18 mouse cellular contexts compared by ENCODE assay signal in the genomic region with DNA sequence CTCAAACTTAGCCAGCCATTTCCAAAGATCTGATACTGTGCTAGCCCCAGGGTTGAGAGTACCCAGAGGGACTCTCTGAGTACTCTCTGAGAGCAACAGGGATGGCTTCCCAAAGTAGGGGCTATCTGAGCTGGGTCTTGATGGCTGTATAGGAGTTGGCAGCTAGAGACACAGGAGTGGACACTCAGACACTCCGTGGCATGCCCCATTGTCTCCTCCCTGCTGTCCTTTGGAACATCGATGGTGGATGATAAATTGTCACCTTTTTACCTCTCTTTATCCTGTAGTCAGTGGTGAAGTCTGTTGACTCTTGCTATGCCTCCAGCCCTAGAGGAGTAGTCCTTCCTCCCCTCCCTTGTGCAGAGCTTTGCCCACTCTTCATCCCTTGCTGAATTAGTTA. TPM values are rescaled to one million over a fixed set of nuclear protein-coding genes. Genes with fewer than 3 reads are reported as not detected.
DNase-seq lines count a peak whose midpoint lies in the region; ATAC-seq and TF ChIP-seq lines count a peak whose summit lies in the region.
"Had no signal": no experiment of that assay in that cellular context is flagged by ENCODE, and none has a peak within 500 bp of the region (broad histone marks: within the 10 kb centered on the region; RNA-seq: fewer than 3 reads in every experiment).

No protein-coding gene starts in this region.

- peaks cover 15% of the 10 kb centered on the region for H3K4me1 ChIP-seq in forebrain, embryonic 15.5 days
- no peaks in the 10 kb centered on the region for H3K4me1 ChIP-seq in forebrain, embryonic 11.5 days (replicated peaks; ENCODE audit: control insufficient read depth, insufficient read depth, low read length)
- H3K4me1 ChIP-seq in kidney, adult 2 months (ENCODE audit: control insufficient read depth, insufficient read depth, low read length) = peaks cover 54% of the 10 kb centered on the region
- no peaks in the 10 kb centered on the region for H3K4me1 ChIP-seq in MEL (ENCODE audit: control insufficient read depth in 1 of 2, insufficient read depth in 2 of 2, low read length in 2 of 2)
- H3K4me1 ChIP-seq: midbrain, embryonic 10.5 days had no signal

- peak overlapping the region; percentile 24; the same call in 1 of the 2 replicates for H3K27ac ChIP-seq in forebrain, embryonic 15.5 days (replicated peaks)
- H3K27ac ChIP-seq in forebrain, embryonic 11.5 days (ENCODE audit: low read depth, low read length) = no peak overlapping the region
- H3K27ac ChIP-seq in kidney, adult 2 months (ENCODE audit: insufficient read depth, low read depth, low read length) = peak overlapping the region; percentile 0; the same call in 1 of the 2 replicates
- H3K27ac ChIP-seq in MEL (ENCODE audit: control insufficient read depth, low read depth, low read length) = no peak overlapping the region
- H3K27ac ChIP-seq: kidney, postnatal 0 days; midbrain, embryonic 10.5 days had no signal

- H3K4me2 ChIP-seq in forebrain, embryonic 15.5 days (replicated peaks) = no peak overlapping the region
- H3K4me2 ChIP-seq in forebrain, embryonic 11.5 days (ENCODE audit: low read depth, low read length, severe bottlenecking) = no peak overlapping the region
- H3K4me2 ChIP-seq: limb, embryonic 15.5 days had no signal

- no peaks in the 10 kb centered on the region for H3K9me3 ChIP-seq in forebrain, embryonic 15.5 days
- H3K9me3 ChIP-seq in forebrain, embryonic 11.5 days (ENCODE audit: control insufficient read depth, low read length) = no peaks in the 10 kb centered on the region
- H3K9me3 ChIP-seq in MEL (replicated peaks; ENCODE audit: insufficient read depth, low read length) = no peaks in the 10 kb centered on the region
- H3K9me3 ChIP-seq: G1E; limb, embryonic 15.5 days; midbrain, embryonic 10.5 days had no signal

- TF ChIP-seq POLR2A in kidney, adult 2 months (IDR thresholded peaks at IDR 0.05; ENCODE audit: low read depth, low read length) = no peak
- TF ChIP-seq POLR2A in MEL (IDR thresholded peaks at IDR 0.05; ENCODE audit: control insufficient read depth in 1 of 2, insufficient read depth in 1 of 2, low read depth in 1 of 2, low read length in 2 of 2, poor library complexity in 1 of 2) = no peak; a peak in 1 of 4 replicates

- H3K36me3 ChIP-seq in forebrain, embryonic 15.5 days = peaks cover 43% of the 10 kb centered on the region
- H3K36me3 ChIP-seq in forebrain, embryonic 11.5 days (ENCODE audit: control insufficient read depth, insufficient read depth, low read length) = no peaks in the 10 kb centered on the region; the same call in 1 of the 2 replicates
- H3K36me3 ChIP-seq in kidney, adult 2 months (ENCODE audit: control insufficient read depth, insufficient read depth, low read length) = peaks cover 4% of the 10 kb centered on the region; the same call in 1 of the 2 replicates
- no peaks in the 10 kb centered on the region; a peak in 1 of 4 replicates for H3K36me3 ChIP-seq in MEL (ENCODE audit: control insufficient read depth in 1 of 2, insufficient read depth in 2 of 2, low read length in 2 of 2)
- H3K36me3 ChIP-seq: midbrain, embryonic 10.5 days had no signal

- H3K9ac ChIP-seq in forebrain, embryonic 15.5 days (replicated peaks) = no peak overlapping the region
- no peak overlapping the region for H3K9ac ChIP-seq in forebrain, embryonic 11.5 days (ENCODE audit: low read length)
- H3K9ac ChIP-seq in MEL (ENCODE audit: control insufficient read depth, low read depth, low read length, poor library complexity, severe bottlenecking) = no peak overlapping the region
- H3K9ac ChIP-seq: limb, embryonic 15.5 days had no signal

- no peak for TF ChIP-seq EP300 in MEL (IDR thresholded peaks at IDR 0.05; ENCODE audit: low read depth in 1 of 2, low read length in 2 of 2)

- no peaks in the 10 kb centered on the region for H3K27me3 ChIP-seq in forebrain, embryonic 15.5 days
- H3K27me3 ChIP-seq in forebrain, embryonic 11.5 days (ENCODE audit: control insufficient read depth, insufficient read depth, low read length) = no peaks in the 10 kb centered on the region
- no peaks in the 10 kb centered on the region for H3K27me3 ChIP-seq in kidney, adult 2 months (replicated peaks; ENCODE audit: control insufficient read depth, insufficient read depth, low read length)
- H3K27me3 ChIP-seq in MEL (ENCODE audit: control insufficient read depth in 1 of 2, insufficient read depth in 2 of 2, low read length in 2 of 2) = no peaks in the 10 kb centered on the region
- H3K27me3 ChIP-seq: limb, embryonic 15.5 days had no signal

- TF ChIP-seq CTCF in kidney, adult 2 months (conservative IDR thresholded peaks at IDR 0.05; ENCODE audit: insufficient read depth, insufficient read length, low read depth, low read length) = no peak
- no peak for TF ChIP-seq CTCF in MEL (IDR thresholded peaks at IDR 0.05 in 2 of 3, conservative IDR thresholded peaks at IDR 0.05 in 1 of 3; ENCODE audit: control insufficient read depth in 1 of 3, insufficient read depth in 1 of 3, low read depth in 2 of 3, low read length in 3 of 3, poor library complexity in 1 of 3, severe bottlenecking in 1 of 3)

- 82% methylated on average over 2 of the region's 2 CpGs for WGBS in forebrain, embryonic 15.5 days
- WGBS in forebrain, embryonic 11.5 days = 90% methylated on average over 2 of the region's 2 CpGs
- 29% methylated on average over 2 of the region's 2 CpGs for WGBS in kidney, adult 2 months

- no peak overlapping the region for H3K4me3 ChIP-seq in forebrain, embryonic 15.5 days
- no peak overlapping the region for H3K4me3 ChIP-seq in forebrain, embryonic 11.5 days (ENCODE audit: low read depth, low read length)
- no peak overlapping the region for H3K4me3 ChIP-seq in kidney, adult 2 months (ENCODE audit: insufficient read depth, low read depth, low read length)
- no peak overlapping the region for H3K4me3 ChIP-seq in MEL (ENCODE audit: control insufficient read depth in 1 of 2, insufficient read depth in 1 of 2, low read depth in 2 of 2, low read length in 2 of 2)
- H3K4me3 ChIP-seq: limb, embryonic 15.5 days; midbrain, embryonic 10.5 days had no signal

- no peak for TF ChIP-seq RAD21 in MEL (IDR thresholded peaks at IDR 0.05; ENCODE audit: low read depth, low read length)

- H3K79me2 ChIP-seq in MEL (ENCODE audit: control insufficient read depth, insufficient read depth, low read length, poor library complexity) = no peaks in the 10 kb centered on the region

- DNase-seq in forebrain, embryonic 11.5 days (ENCODE audit: low spot score) = no peak
- DNase-seq in kidney, adult 2 months = no peak
- DNase-seq in kidney, adult 9 months = no peak
- DNase-seq in 3134 (ENCODE audit: extremely low read depth, insufficient read length, low spot score) (peak; percentile 36), MEL (ENCODE audit: low read depth, low spot score) (peak; percentile 19)
- no peak for DNase-seq in retina, embryonic 14.5 days (ENCODE audit: low spot score)
- DNase-seq in testis, postnatal 10 days (ENCODE audit: low spot score) = no peak
- DNase-seq: adrenal gland, adult 8-10 months; lung, adult 2 months; lung, postnatal 4 days; right cerebral cortex, adult 18-20 months; thymus, postnatal 4 days had no signal

- ATAC-seq in forebrain, embryonic 15.5 days (replicated peaks) = no peak
- ATAC-seq in forebrain, embryonic 11.5 days (replicated peaks; ENCODE audit: low FRiP score) = no peak
- ATAC-seq: CD4-positive, CD25-positive, alpha-beta regulatory T cell, adult 4 months had no signal

TF ChIP-seq in MEL, 35 proteins besides CTCF, POLR2A, EP300 and RAD21:
- TF ChIP-seq USF1 (IDR thresholded peaks at IDR 0.05; ENCODE audit: low read depth, low read length) (no peak), POLR2AphosphoS2 (IDR thresholded peaks at IDR 0.05; ENCODE audit: low read length) (peak; percentile 70), MAZ (IDR thresholded peaks at IDR 0.05; ENCODE audit: low read depth, low read length) (no peak), CHD2 (IDR thresholded peaks at IDR 0.05; ENCODE audit: low read length) (no peak), GATA1 (IDR thresholded peaks at IDR 0.05; ENCODE audit: low read depth, low read length) (no peak)

RNA-seq across cellular contexts. Expression of a gene that starts 26.6 kb away (rescaled TPM):
- polyA plus RNA-seq in forebrain, embryonic 15.5 days (2015; fragmentation: Nextera tagmentation; extraction: Ambion mirVana) = 1.4 and 1.5 TPM in 2 replicates
- 0.31 and 0.51 TPM in 2 replicates for polyA plus RNA-seq in forebrain, embryonic 11.5 days (2014; fragmentation: Nextera tagmentation; extraction: Ambion mirVana)
- polyA plus RNA-seq in kidney, adult 2 months (2012; rRNA removed) = 31.3 and 32.5 TPM in 2 replicates
- total RNA-seq in MEL (2012; rRNA removed) = 0.27 and 0.29 TPM in 2 replicates
- under 1 TPM in 1 of 2 experiments, not detected in 1; 0.78 TPM for polyA plus RNA-seq in MEL (2012; ENCODE audit: insufficient read depth in 1 of 2, insufficient read length in 2 of 2, low read depth in 1 of 2, low replicate concordance in 2 of 2, missing spikeins in 1 of 2)
- polyA plus RNA-seq: G1E had no signal

Comparison
In these comparisons a context has a peak if more than half of its experiments do, and no peak if none do; other contexts are left out.
1. H3K27ac ChIP-seq: peak in forebrain, embryonic 15.5 days (single experiment) and kidney, adult 2 months (single experiment); none in forebrain, embryonic 11.5 days (single experiment) and MEL (single experiment).
2. DNase-seq: peak in 3134 (single experiment) and MEL (single experiment); none in forebrain, embryonic 11.5 days (single experiment), kidney, adult 2 months (single experiment), kidney, adult 9 months (single experiment), retina, embryonic 14.5 days (single experiment) and testis, postnatal 10 days (single experiment).
3. RNA of a gene that starts 26.6 kb away (polyA plus RNA-seq): 31.3 to 32.5 TPM in kidney, adult 2 months; 1.4 to 1.5 TPM in forebrain, embryonic 15.5 days, 0.78 TPM in MEL and 0.31 to 0.51 TPM in forebrain, embryonic 11.5 days; every median in the first group is over 10 times any median in the second.